Mouse (Mus musculus): Measurements from ENCODE around the gene Bcl11a.
A peak's percentile ranks its signal among the peaks of the same experiment; 100 is the strongest.

GRCm38 (mm10) chr11:24049226-24050031 lies 28.4 kb upstream of the Bcl11a start:
- no peak for TF ChIP-seq POLR2A (IDR thresholded peaks at IDR 0.05; ENCODE audit: low read depth, low read length)
- TF ChIP-seq CTCF (conservative IDR thresholded peaks at IDR 0.05; ENCODE audit: insufficient read depth, insufficient read length, low read depth, low read length) = peak; percentile 91

All from kidney, adult 2 months (tissue).